Mouse (Mus musculus) embryo, embryonic 10.5 days (tissue): ENCODE measurements at regions not wholly inside any gene's neighbourhood (a gene's known extent, or its start where the extent isn't known, plus 50 kb on each side); places are given as distances from the start of the nearest gene placed in this dataset.

Source experiments
- DNase-seq: peaks from one replicate; pipeline ENCODE4 v3.0.0-alpha.2; 2015; ENCODE audit warnings: low spot score

GRCm38 (mm10) chr16:24255037-24255436 lies 138.3 kb upstream of the Lpp start:
- no peak for DNase-seq

- no peak for DNase-seq
Observed at GRCm38 (mm10) chr16:24254590-24254989, 138.7 kb upstream of the Lpp start.

DNA sequence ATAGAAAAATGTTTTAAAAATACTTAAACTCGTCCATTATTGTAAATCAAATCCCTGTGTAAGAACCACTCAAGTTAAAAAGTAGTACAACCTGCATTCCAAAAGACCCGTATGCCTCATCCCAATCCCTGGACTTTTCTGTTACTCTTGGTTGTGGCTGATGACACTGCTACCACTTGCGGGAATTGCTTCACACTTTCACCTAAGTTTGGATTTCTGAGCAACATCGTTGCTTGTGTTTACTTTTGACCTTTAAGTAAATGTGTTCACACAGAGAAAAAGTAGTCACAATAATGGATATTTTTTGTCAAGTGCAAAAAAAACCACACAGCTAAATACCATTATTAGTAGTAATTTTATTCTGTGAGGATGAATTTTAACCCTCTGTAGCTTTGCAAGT lies 139.2 kb upstream of the Lpp start:
- no peak for DNase-seq

GRCm38 (mm10) chr16:24247291-24247690 lies 146.0 kb upstream of the Lpp start:
- DNase-seq: no peak

DNA sequence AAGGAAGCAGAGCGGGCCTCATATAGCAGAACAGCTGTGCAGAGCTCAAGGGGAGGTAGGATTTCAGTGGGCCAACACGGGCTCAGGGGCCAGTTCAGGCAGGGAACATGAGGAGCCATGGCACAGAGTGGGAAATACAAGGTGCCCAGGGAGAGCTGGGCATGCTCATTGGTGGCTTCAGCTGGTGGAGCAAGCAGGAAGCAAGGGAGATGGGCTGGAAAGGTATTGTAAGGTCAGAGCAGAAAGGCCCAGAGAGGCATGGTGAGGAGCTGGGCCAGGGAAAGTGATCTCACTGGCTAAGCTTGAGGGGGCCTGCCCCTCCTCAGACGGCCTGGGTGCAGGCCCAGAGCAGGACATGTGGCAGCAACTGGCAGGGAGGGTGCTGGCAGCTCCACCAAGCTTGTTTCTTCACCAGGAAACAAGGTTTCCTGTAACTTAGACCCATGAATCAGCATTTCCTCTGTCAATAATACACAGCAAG lies 155.2 kb upstream of the Lpp start:
- no peak for DNase-seq

DNA sequence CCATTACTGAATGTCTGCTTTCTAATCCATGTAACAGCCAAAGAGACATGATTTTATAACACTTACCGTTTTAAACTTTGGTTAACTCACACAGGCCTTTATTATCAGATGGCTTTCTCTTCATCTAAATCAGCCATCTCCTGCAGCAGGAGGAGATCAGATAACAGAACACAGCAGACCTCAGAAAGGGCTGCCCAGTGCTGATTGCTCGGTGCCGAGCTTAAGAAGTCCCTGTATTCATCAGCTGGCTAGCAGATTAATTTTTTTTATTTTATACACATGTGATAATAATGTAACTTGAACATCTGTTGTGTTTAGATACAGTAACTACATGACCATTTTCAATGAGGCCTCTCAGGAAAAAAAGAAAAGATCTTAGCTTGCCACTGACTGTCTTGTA lies 155.9 kb upstream of the Lpp start:
- DNase-seq: no peak

DNA sequence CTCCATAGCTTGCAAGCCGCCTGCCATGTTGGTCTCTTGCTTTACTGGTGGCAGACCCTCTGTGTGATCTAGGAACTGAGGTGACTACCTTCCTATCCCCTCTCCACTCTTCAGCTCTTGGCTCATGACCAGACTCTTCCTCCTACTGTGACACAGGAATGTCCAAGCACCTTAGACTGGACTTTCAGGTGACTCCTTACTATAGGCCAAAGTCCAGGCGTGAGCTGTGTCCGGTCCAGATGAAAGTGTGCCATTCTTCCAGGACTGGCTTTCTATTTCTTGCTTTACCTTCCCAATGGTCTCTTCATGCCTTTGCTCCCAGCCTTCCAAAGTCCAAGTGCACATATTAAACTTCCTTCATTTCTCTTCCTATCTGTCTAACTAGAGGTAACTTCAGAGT lies 156.3 kb upstream of the Lpp start:
- DNase-seq: no peak

DNA sequence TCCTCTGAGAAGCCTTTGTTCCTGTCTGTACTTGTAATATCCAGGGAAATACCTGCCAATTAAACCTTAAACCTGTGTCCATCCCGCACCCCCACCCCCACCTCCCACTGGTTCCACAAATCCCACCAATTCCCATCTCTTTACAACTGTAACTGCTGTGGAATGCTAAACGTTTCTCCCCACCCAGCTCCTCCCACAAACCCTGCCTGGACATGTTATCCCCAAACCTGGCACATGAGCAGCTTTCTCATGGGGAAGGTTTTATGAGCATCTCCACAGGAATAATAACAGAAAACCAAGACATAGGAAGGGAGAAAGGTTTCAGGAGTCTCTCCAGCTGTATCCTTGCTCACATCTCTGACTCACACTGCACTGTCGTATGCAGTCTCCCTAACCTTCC lies 156.8 kb upstream of the Lpp start:
- no peak for DNase-seq

DNA sequence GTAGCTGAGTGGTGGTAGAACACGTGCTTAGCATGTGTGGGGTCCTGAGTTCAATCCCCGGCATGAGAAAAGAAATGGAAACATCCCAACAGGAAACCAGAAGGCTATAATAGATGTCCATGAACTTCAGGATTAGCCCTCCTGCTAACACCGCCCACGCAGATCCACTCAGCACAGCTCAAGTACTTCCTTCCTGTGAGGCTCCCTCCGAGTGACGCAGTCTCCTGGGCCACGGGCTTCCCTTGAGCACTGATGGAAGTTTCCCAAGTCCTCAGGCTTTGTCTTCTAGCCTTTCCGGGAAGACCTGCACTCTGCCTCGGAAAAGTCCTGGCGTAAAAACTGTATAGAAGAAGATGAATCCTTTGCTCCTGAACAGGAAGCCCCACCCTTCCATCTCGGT lies 158.5 kb upstream of the Lpp start:
- no peak for DNase-seq

DNA sequence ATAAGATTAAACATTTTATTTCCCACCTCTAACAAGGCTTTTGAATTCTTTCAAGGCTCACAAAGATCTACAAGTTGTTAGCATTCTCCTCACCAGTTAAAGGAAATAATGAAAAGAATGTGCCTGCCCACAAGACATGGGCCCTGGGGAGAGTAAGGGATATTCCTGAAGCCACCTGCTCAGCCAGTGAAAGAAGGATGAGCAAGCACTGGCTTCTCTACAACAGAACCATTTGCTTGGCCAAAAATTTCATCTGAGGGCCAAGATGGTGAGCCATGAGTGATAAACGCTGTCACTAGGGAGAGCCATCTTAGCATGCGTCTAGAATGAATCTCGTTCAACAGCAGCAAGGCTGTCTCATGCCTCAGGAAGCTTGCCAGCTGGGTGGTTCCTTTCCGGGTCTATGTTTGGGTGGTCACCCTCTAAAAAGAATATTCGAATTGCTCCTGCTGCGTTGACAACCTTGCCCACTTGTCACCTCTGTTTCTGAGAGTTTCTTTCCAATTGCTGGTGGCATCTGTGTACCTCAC lies 161.2 kb upstream of the Lpp start:
- no peak for DNase-seq

- DNase-seq: no peak
Observed at GRCm38 (mm10) chr16:24231506-24231905, 161.8 kb upstream of the Lpp start.

DNA sequence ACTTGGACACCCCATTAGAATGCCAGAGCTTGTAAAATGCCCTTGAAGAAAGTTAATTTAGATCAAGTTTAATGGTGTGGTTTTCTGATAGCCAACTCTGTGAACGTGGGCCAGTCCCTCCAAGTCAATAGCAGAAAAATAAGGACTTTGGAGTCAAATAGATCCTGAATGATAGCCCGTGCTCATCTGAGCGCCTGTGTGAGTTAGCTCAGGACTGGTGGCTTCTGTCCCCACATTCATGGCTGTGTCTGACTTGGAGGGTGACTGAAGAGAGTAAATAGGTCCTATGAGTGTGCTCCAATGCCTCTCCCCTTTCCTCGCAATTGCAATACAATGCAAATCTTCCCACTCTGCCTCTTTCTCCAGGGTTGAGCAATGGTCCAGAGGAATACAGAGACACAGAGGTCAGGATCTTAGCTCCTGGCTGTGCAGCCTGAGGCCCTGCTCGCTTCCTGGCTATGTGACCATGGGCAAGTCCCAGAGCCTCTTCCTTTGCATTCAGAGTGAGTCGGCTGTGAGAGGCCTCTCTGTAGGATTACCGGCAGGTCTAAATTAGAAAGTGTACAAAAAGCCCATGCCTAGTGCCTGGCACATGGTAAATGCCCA lies 164.2 kb upstream of the Lpp start:
- no peak for DNase-seq

DNA sequence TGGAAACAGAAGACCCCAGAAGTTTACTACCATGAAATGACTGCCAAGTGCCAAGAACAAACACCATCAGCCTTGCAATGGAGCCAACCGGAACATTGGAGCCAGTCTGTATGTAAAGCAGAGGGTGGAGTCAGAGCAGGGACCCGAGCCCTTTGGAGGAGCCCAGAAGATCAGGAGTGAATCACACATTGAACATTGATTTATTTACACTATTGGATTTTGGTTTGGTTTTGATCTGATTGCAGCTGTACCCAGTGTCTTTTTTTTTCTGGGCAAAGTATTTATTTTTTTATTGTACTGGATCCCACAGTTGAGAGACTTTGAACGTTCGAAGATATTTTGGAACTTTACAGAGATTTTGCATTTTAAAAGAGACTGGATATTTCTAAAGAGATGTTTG lies 167.4 kb upstream of the Lpp start:
- no peak for DNase-seq

DNA sequence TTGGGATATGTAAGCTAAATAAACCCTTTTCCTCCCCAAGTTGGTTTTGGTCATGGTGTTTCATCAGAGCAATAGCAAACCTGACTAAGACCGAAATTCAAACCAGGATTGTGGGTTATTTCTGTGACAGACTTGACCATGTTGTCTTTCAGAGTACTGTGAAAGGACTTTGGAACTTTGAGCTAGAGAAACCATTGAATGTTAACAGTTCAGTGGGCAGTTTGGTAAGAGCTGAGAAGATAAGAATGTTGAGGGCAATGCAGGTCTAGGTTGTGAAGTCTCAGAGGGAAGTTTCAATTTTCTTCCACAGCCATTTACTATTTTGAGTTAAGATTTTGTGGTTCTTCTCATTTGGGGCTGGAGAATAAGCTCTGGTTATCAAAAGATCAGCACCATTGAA lies 168.2 kb upstream of the Lpp start:
- no peak for DNase-seq

GRCm38 (mm10) chr16:24223901-24224300 lies 169.4 kb upstream of the Lpp start:
- DNase-seq: no peak

DNA sequence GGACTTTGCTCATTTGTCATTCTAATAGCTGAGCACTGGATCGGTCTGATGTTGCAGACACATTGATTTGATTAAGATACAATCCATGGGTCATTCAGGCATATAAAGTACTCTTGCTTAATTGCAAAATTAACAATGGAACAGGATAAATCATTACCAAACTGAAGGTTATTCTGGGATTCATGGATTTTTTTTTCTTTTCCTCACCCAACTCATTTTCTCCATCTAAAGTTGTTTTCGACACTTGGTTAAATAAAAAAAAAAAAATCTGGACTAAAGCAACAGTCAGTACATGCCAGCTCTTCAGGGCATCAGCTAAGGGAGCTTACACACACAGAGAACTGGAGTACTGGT lies 169.8 kb upstream of the Lpp start:
- no peak for DNase-seq

DNA sequence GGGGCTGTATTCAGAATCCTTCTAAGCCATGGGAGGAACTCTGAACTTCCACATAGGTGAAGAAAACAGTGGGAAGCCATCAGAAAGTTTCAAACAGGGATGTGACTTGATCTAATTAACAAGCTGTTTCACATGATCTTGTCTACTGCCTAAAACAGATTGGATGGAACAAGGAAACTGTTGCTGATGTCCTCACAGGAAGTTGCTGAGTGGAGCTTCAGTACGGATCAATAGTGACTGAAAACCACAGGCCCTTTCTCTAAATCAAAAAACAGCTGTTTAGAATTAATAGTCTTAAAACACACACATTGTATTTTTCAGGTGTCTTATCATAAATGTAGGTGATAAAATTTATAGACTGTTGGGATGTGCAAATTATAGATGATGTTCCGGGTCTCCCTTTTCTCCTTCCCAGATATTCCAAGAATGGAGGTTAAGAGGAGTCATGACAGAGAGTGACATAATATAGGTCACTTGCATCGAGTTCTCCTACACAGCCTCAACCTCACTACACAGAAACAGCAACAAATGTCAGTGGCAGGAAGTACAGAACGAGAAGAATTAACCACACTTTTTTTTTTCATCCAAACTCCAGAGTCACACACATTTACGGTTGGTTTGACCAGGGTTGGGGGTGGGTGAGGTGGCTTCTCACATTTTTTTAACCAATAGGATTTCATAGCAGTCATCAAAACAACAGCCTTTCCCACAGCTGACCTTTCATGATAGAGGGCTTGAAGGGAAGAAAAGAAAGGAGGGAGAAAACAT lies 170.4 kb upstream of the Lpp start:
- no peak for DNase-seq

- DNase-seq: no peak
Observed at GRCm38 (mm10) chr16:24221992-24222391, 171.3 kb upstream of the Lpp start.

GRCm38 (mm10) chr16:24220613-24221012 lies 172.7 kb upstream of the Lpp start:
- no peak for DNase-seq

DNA sequence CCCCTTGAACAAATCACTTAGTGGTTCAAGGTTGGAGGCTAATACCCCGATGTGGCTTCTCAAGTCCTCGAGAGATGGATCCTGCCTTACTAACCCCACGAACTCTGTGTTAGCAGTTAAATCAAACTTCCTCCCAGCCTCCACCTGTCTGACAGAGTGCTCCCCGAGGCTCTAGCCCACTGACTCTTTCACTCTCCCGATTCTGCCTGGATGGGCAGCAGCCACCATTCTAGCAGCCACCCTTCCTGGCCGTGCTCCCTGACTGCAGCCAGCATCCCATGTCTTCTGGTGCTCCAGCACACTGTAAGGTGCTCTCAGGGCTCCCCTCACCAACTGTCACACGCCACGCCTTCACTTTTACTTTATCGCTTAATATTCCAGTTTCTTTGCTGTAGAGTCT lies 173.6 kb upstream of the Lpp start:
- no peak for DNase-seq

DNA sequence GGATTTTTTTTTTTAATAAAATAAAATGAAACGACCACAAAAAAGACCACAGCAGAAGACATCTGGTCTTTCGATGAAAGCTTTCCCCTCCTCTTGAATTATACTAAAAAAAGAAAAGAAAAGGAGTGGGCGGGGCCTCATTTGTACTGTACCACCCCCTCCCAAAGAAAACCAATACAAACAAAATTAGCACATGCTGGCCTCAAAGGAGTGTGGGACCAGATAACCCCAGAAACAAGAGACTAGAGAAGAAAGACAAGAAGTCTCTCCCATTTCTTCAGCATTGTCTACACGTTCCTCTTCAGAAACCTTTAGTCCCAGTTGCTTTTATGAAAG lies 174.5 kb upstream of the Lpp start:
- DNase-seq: no peak

- DNase-seq: peak; percentile 47
Observed at GRCm38 (mm10) chr16:24218162-24218849, 175.0 kb upstream of the Lpp start.

GRCm38 (mm10) chr16:24216828-24217227 lies 176.5 kb upstream of the Lpp start:
- no peak for DNase-seq
